Mouse (Mus musculus): ENCODE measurements around the gene Ddx19a. TPM values are rescaled to one million over a fixed set of nuclear protein-coding genes. Genes with fewer than 3 reads are reported as not detected.

The Ddx19a gene
- polyA plus RNA-seq (2015; fragmentation: Nextera tagmentation; extraction: Ambion mirVana): 11.1 and 14.3 TPM in 2 replicates

- H3K27me3 ChIP-seq: no peaks in the 10 kb centered on the region
- H3K36me3 ChIP-seq: peaks cover 22% of the 10 kb centered on the region
- H3K27ac ChIP-seq (replicated peaks): peak within 1 kb of the TSS; percentile 85
- WGBS: 3% methylated on average over 58 of the region's 58 CpGs
- peaks cover 15% of the 10 kb centered on the region for H3K4me1 ChIP-seq (replicated peaks)
- ATAC-seq (ENCODE audit: low read depth): peak; percentile 98
- no peaks in the 10 kb centered on the region for H3K9me3 ChIP-seq
- peak within 1 kb of the TSS; percentile 95 for H3K4me2 ChIP-seq
- H3K9ac ChIP-seq: peak within 1 kb of the TSS; percentile 84
- H3K4me3 ChIP-seq: peak within 1 kb of the TSS; percentile 93
Observed at GRCm38 (mm10) chr8:110997547-110998531, at the start of gene Ddx19a. TSS of gene Ddx19a (minus strand) at chr8:110997800.

- no peak overlapping the region for H3K9ac ChIP-seq
- ATAC-seq (ENCODE audit: low read depth): no peak
- 53% methylated on average over 2 of the region's 2 CpGs for WGBS
Observed at GRCm38 (mm10) chr8:111044003-111044734, 46.6 kb upstream of the Ddx19a start.

GRCm38 (mm10) chr8:111042546-111042945 lies 44.9 kb upstream of the Ddx19a start:
- H3K9ac ChIP-seq: no peak overlapping the region
- no peak overlapping the region for H3K4me3 ChIP-seq
- H3K9me3 ChIP-seq: no peaks in the 10 kb centered on the region
- H3K27ac ChIP-seq (replicated peaks): no peak overlapping the region
- H3K4me1 ChIP-seq (replicated peaks): no peaks in the 10 kb centered on the region
- no peak for ATAC-seq (ENCODE audit: low read depth)
- H3K4me2 ChIP-seq: no peak overlapping the region
- peaks cover 98% of the 10 kb centered on the region for H3K36me3 ChIP-seq
- 97% methylated on average over 19 of the region's 19 CpGs for WGBS
- no peaks in the 10 kb centered on the region for H3K27me3 ChIP-seq

More at GRCm38 (mm10) chr8:111044003-111044734, 46.6 kb upstream of the Ddx19a start:
- Histone ChIP-seq H3K4me1 (replicated peaks) (no peaks in the 10 kb centered on the region), H3K27me3 (no peaks in the 10 kb centered on the region), H3K4me2 (no peak overlapping the region), H3K4me3 (no peak overlapping the region), H3K27ac (replicated peaks) (no peak overlapping the region), H3K36me3 (peaks cover 98% of the 10 kb centered on the region), H3K9me3 (no peaks in the 10 kb centered on the region)

- Histone ChIP-seq H3K9me3 (no peaks in the 10 kb centered on the region), H3K4me1 (replicated peaks) (peaks cover 27% of the 10 kb centered on the region), H3K4me3 (no peak overlapping the region), H3K4me2 (no peak overlapping the region), H3K36me3 (peaks cover 51% of the 10 kb centered on the region), H3K27ac (replicated peaks) (no peak overlapping the region), H3K9ac (no peak overlapping the region), H3K27me3 (peaks cover 4% of the 10 kb centered on the region; the same call in 1 of the 2 replicates)
- WGBS: 95% methylated on average over 15 of the region's 15 CpGs
- no peak for ATAC-seq (ENCODE audit: low read depth)
Observed at GRCm38 (mm10) chr8:111036591-111036990, 39.0 kb upstream of the Ddx19a start.

GRCm38 (mm10) chr8:111034276-111034675 lies 36.7 kb upstream of the Ddx19a start:
- Histone ChIP-seq H3K9ac (peak overlapping the region; percentile 85), H3K4me2 (peak overlapping the region; percentile 82), H3K4me1 (replicated peaks) (peaks cover 27% of the 10 kb centered on the region), H3K4me3 (peak overlapping the region; percentile 69), H3K27me3 (peaks cover 14% of the 10 kb centered on the region), H3K36me3 (peaks cover 29% of the 10 kb centered on the region), H3K27ac (replicated peaks) (peak overlapping the region; percentile 87), H3K9me3 (no peaks in the 10 kb centered on the region)
- WGBS: 19% methylated on average over 12 of the region's 12 CpGs
- ATAC-seq (ENCODE audit: low read depth): no peak; the same call in none of the 2 replicates

- peak; percentile 99 for ATAC-seq (ENCODE audit: low read depth)
- 5% methylated on average over 37 of the region's 37 CpGs for WGBS
Observed at GRCm38 (mm10) chr8:111033482-111034215, 36.0 kb upstream of the Ddx19a start.

GRCm38 (mm10) chr8:111032916-111033315 lies 35.3 kb upstream of the Ddx19a start, which contains the start of gene Aars:
TSS of gene Aars (plus strand) at chr8:111033144.
- H3K4me3 ChIP-seq: peak within 1 kb of the TSS; percentile 69
- H3K36me3 ChIP-seq: peaks cover 16% of the 10 kb centered on the region
- no peak for ATAC-seq (ENCODE audit: low read depth)
- peaks cover 32% of the 10 kb centered on the region for H3K4me1 ChIP-seq (replicated peaks)
- H3K9me3 ChIP-seq: no peaks in the 10 kb centered on the region
- peak within 1 kb of the TSS; percentile 85 for H3K9ac ChIP-seq
- peak within 1 kb of the TSS; percentile 82 for H3K4me2 ChIP-seq
- H3K27me3 ChIP-seq: peaks cover 16% of the 10 kb centered on the region
- 94% methylated on average over 7 of the region's 7 CpGs for WGBS
- H3K27ac ChIP-seq (replicated peaks): peak within 1 kb of the TSS; percentile 87

More at GRCm38 (mm10) chr8:111033482-111034215, 36.0 kb upstream of the Ddx19a start:
- peaks cover 16% of the 10 kb centered on the region for H3K27me3 ChIP-seq
- H3K9me3 ChIP-seq: no peaks in the 10 kb centered on the region
- peaks cover 27% of the 10 kb centered on the region for H3K4me1 ChIP-seq (replicated peaks)
- peak overlapping the region; percentile 82 for H3K4me2 ChIP-seq
- peak overlapping the region; percentile 85 for H3K9ac ChIP-seq
- peaks cover 23% of the 10 kb centered on the region for H3K36me3 ChIP-seq
- H3K27ac ChIP-seq (replicated peaks): peak overlapping the region; percentile 87
- peak overlapping the region; percentile 69 for H3K4me3 ChIP-seq

GRCm38 (mm10) chr8:111031572-111031971 lies 34.0 kb upstream of the Ddx19a start, which contains the start of gene Ddx19b:
TSS of gene Ddx19b (minus strand) at chr8:111031751.
- 94% methylated on average over 19 of the region's 19 CpGs for WGBS

GRCm38 (mm10) chr8:111030045-111030444 lies 32.4 kb upstream of the Ddx19a start:
- peaks cover 16% of the 10 kb centered on the region for H3K27me3 ChIP-seq
- WGBS: 84% methylated on average over 6 of the region's 6 CpGs
- no peaks in the 10 kb centered on the region for H3K9me3 ChIP-seq
- H3K4me1 ChIP-seq (replicated peaks): peaks cover 22% of the 10 kb centered on the region
- no peak overlapping the region for H3K4me3 ChIP-seq
- H3K36me3 ChIP-seq: no peaks in the 10 kb centered on the region
- no peak overlapping the region for H3K4me2 ChIP-seq
- H3K9ac ChIP-seq: no peak overlapping the region
- no peak for ATAC-seq (ENCODE audit: low read depth)
- no peak overlapping the region for H3K27ac ChIP-seq (replicated peaks)

More at GRCm38 (mm10) chr8:111031572-111031971, 34.0 kb upstream of the Ddx19a start, which contains the start of gene Ddx19b:
- Histone ChIP-seq H3K9me3 (no peaks in the 10 kb centered on the region), H3K27ac (replicated peaks) (no peak within 1 kb of the TSS), H3K4me3 (no peak within 1 kb of the TSS), H3K27me3 (peaks cover 16% of the 10 kb centered on the region), H3K9ac (no peak within 1 kb of the TSS), H3K4me1 (replicated peaks) (peaks cover 37% of the 10 kb centered on the region), H3K36me3 (peaks cover 4% of the 10 kb centered on the region), H3K4me2 (no peak within 1 kb of the TSS)
- ATAC-seq (ENCODE audit: low read depth): no peak

GRCm38 (mm10) chr8:111029589-111029988 lies 32.0 kb upstream of the Ddx19a start:
- H3K27me3 ChIP-seq: peaks cover 16% of the 10 kb centered on the region
- no peak overlapping the region for H3K4me3 ChIP-seq
- H3K27ac ChIP-seq (replicated peaks): no peak overlapping the region
- no peak for ATAC-seq (ENCODE audit: low read depth)
- no peaks in the 10 kb centered on the region for H3K9me3 ChIP-seq
- no peak overlapping the region for H3K4me2 ChIP-seq
- no peaks in the 10 kb centered on the region for H3K36me3 ChIP-seq
- H3K4me1 ChIP-seq (replicated peaks): peaks cover 18% of the 10 kb centered on the region
- 66% methylated on average over 4 of the region's 4 CpGs for WGBS
- no peak overlapping the region for H3K9ac ChIP-seq

- Histone ChIP-seq H3K36me3 (no peaks in the 10 kb centered on the region), H3K27me3 (peaks cover 16% of the 10 kb centered on the region), H3K27ac (replicated peaks) (peak overlapping the region; percentile 74), H3K9me3 (no peaks in the 10 kb centered on the region), H3K4me2 (peak overlapping the region; percentile 90), H3K9ac (peak overlapping the region; percentile 88), H3K4me3 (peak overlapping the region; percentile 85), H3K4me1 (replicated peaks) (peaks cover 10% of the 10 kb centered on the region)
- WGBS: under 1% methylated on average over 31 of the region's 31 CpGs
- ATAC-seq (ENCODE audit: low read depth): peak; percentile 92
Observed at GRCm38 (mm10) chr8:111027391-111027937, 29.9 kb upstream of the Ddx19a start.
